Mouse (Mus musculus): ENCODE results near the gene Klra10. TPM values are rescaled to one million over a fixed set of nuclear protein-coding genes. Genes with fewer than 3 reads are reported as not detected.
"Not testable (repeated sequence)": the region's sequence is repeated elsewhere in the genome, so short reads cannot be mapped to it uniquely, and the experiment has no call there.

The Klra10 gene
- not detected in 2 replicates for polyA plus RNA-seq (2015; fragmentation: Nextera tagmentation; extraction: Ambion mirVana)

DNA sequence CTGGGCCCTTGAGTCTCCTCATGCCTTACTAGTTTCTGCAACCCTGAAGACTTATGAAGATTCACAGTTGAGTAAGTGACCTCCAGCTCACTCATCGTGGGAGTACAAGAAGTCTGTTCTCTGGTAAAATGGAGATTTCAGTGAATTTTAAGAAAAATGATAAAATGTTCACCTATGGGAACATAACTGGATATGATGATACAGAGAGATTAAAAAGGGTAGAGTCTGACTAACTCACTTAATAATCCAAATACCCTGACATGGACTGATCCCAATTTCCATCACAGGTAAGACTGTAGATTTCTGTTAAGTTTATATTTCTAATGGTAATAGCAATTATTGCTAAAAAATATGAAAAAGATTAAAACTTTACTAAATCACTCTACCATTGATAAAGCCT is at the start of gene Klra10:
Gene Klra10 (minus strand): TSS at position 101 of the 400 bp plus-strand sequence.
- not testable (repeated sequence) for H3K4me1 ChIP-seq; H3K27ac ChIP-seq; H3K9me3 ChIP-seq (replicated peaks); H3K9ac ChIP-seq; ATAC-seq (replicated peaks; ENCODE audit: low FRiP score); H3K4me2 ChIP-seq; H3K4me3 ChIP-seq (replicated peaks); H3K36me3 ChIP-seq; H3K27me3 ChIP-seq
- 73% methylated on average over 1 of the region's 1 CpGs for WGBS

DNA sequence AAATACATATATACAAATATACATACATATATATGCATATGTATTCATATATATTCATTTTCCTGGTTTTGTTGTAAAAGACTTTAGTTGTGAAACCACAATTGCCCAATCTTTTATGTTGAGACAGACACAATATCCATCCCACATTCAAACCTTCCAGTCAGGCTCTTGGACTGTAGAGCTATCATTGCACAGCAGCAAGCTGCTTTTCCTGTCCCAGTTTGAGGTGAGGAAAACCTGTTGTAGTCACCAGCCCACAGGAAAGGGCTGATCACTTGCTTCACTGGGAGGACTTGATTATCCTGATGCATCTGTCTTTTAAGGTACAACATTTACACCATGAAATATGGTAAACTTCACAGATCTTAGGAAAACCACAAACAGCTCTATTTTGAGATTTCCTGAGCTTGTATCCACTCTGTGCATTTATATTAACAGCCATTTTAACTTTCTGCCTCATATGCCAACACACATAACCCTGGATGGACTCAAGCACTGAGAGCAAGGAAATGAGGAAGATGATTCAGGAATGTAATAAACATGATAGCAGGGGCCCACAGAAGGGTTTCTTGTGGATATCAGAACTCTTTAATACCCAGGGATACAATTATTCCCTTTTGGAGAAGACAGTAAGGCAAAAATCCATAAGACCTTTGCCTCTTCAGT is 6.4 kb upstream of the Klra10 start:
- ATAC-seq (replicated peaks; ENCODE audit: low FRiP score), result no peak
- H3K27ac ChIP-seq, result no peak overlapping the region
- H3K4me1 ChIP-seq, result no peaks in the 10 kb centered on the region
- no peak overlapping the region for H3K4me2 ChIP-seq
- H3K27me3 ChIP-seq, result no peaks in the 10 kb centered on the region
- H3K9ac ChIP-seq, result no peak overlapping the region
- H3K36me3 ChIP-seq, result no peaks in the 10 kb centered on the region
- no peak overlapping the region for H3K4me3 ChIP-seq (replicated peaks)
- H3K9me3 ChIP-seq (replicated peaks), result 0 out of 2 replicates have a peak, but pooled peaks cover 3% of the 10 kb centered on the region

DNA sequence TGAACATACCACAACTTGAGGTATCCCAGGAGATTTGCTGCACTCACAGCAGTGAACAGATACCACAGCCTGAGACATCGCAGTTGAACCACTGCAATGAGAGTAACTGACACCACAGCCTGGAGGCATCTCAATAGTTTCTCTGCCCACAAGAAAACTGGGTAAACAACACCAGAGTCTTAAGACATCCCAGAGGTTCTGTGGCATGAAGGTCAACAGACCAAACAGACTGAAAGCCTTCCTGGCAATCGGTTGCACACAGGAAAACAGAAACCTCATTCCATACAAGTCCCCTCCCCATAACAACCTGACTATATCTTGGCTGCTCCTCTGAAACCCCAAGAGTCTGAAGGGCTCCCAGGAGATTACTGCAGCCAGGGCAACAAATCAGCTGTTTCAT is 26.4 kb downstream of the Klra10 start:
- 91% methylated on average over 2 of the region's 2 CpGs for WGBS
- H3K4me2 ChIP-seq, result no peak overlapping the region

DNA sequence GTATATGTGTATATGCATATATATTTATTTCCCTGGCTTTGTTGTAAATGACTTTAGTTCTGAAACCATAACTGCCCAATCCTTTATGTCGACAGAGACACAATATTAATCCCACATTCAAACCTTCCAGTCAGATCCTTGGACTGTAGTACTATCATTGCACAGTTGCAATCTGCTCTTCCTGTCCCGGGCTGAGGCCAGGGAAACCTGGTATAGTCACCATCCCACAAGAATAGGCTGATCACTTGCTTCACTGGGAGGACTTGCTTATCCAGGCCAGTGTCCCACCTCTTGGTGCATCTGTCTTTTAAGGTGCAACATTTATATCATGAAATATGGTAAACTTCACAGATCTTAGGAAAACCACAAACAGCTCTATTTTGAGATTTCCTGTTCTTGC is 44.2 kb downstream of the Klra10 start:
- 68% methylated on average over 2 of the region's 2 CpGs for WGBS
- no peak for ATAC-seq (replicated peaks; ENCODE audit: low FRiP score)
- no peak overlapping the region for H3K4me2 ChIP-seq

More for the DNA sequence above, 26.4 kb downstream of the Klra10 start:
- Histone ChIP-seq H3K9ac (no peak overlapping the region), H3K9me3 (replicated peaks) (0 out of 2 replicates have a peak, but pooled peaks cover 4% of the 10 kb centered on the region), H3K36me3 (no peaks in the 10 kb centered on the region), H3K4me1 (no peaks in the 10 kb centered on the region), H3K27ac (no peak overlapping the region), H3K27me3 (no peaks in the 10 kb centered on the region), H3K4me3 (replicated peaks) (no peak overlapping the region)
- ATAC-seq (replicated peaks; ENCODE audit: low FRiP score), result no peak

DNA sequence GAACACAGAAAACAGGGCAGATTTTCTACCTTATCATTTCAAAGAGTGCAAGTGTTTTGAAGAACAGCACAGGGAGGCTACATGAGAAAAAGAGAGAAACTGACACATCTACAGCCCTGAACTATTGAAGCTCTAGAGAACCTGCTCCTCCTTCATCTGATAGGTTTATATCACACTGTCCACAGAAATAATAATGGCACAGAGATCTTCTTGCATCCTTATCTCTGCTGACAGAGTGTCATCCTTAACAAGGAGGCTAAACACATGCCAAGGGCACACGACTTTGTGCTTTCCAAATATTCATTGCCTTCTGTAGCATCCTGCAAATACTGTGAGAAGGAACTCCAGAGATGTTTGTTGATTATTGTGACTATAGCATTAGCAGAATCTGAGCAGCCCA is 45.1 kb downstream of the Klra10 start:
- H3K27ac ChIP-seq, result no peak overlapping the region
- H3K27me3 ChIP-seq, result no peaks in the 10 kb centered on the region
- H3K36me3 ChIP-seq, result no peaks in the 10 kb centered on the region
- H3K4me1 ChIP-seq, result no peaks in the 10 kb centered on the region
- no peak overlapping the region for H3K9ac ChIP-seq
- WGBS, result 41% methylated on average over 1 of the region's 1 CpGs
- no peak overlapping the region for H3K4me3 ChIP-seq (replicated peaks)
- no peaks in the 10 kb centered on the region; the same call in 1 of the 2 replicates for H3K9me3 ChIP-seq (replicated peaks)
- no peak overlapping the region for H3K4me2 ChIP-seq
- no peak for ATAC-seq (replicated peaks; ENCODE audit: low FRiP score)

More for the DNA sequence above, 44.2 kb downstream of the Klra10 start:
- Histone ChIP-seq H3K27me3 (no peaks in the 10 kb centered on the region), H3K4me3 (replicated peaks) (no peak overlapping the region), H3K36me3 (no peaks in the 10 kb centered on the region), H3K9me3 (replicated peaks) (no peaks in the 10 kb centered on the region; the same call in 1 of the 2 replicates), H3K4me1 (no peaks in the 10 kb centered on the region), H3K9ac (no peak overlapping the region), H3K27ac (no peak overlapping the region)

DNA sequence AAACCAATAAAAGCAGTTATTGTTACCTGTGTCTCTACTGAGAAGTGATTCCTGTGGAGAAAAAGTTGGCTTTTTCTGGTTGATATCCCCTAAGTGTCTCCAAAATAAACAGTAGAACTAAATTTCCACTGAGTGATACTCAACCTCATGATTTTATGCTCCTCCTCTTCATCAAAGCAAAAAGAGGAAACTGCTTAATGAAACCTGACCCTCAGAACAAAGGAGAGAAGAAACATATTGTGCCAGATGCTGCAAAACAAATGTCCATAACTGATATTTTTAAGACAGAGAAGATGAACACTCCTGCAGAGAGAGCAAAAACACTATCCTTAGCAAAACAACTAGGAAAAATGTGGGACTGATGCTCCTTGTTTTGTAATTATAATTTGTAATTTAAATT is 48.5 kb downstream of the Klra10 start, which contains the start of gene Klra7:
Gene Klra7 (minus strand): TSS at position 101 of the 400 bp plus-strand sequence.
- H3K4me3 ChIP-seq (replicated peaks), result no peak within 1 kb of the TSS
- H3K9ac ChIP-seq, result no peak within 1 kb of the TSS
- H3K36me3 ChIP-seq, result no peaks in the 10 kb centered on the region
- H3K4me1 ChIP-seq, result no peaks in the 10 kb centered on the region
- ATAC-seq (replicated peaks; ENCODE audit: low FRiP score), result no peak
- no peak within 1 kb of the TSS for H3K27ac ChIP-seq
- no peak within 1 kb of the TSS for H3K4me2 ChIP-seq
- no peaks in the 10 kb centered on the region for H3K27me3 ChIP-seq
- H3K9me3 ChIP-seq (replicated peaks), result no peaks in the 10 kb centered on the region

Other genes with a start within 250 kb of the Klra10 start
- not detected in 2 replicates for gene Klra4, start 214.7 kb downstream of the Klra10 start, polyA plus RNA-seq (2015; fragmentation: Nextera tagmentation; extraction: Ambion mirVana)
- not detected in 2 replicates for gene Klra8, start 152.0 kb downstream of the Klra10 start, polyA plus RNA-seq (2015; fragmentation: Nextera tagmentation; extraction: Ambion mirVana)
- gene Klra9, start 88.8 kb downstream of the Klra10 start, polyA plus RNA-seq (2015; fragmentation: Nextera tagmentation; extraction: Ambion mirVana), result not detected in 2 replicates
- not detected in 2 replicates for gene Klra7, start 48.6 kb downstream of the Klra10 start, polyA plus RNA-seq (2015; fragmentation: Nextera tagmentation; extraction: Ambion mirVana)
- gene Klra3, start 55.6 kb upstream of the Klra10 start, polyA plus RNA-seq (2015; fragmentation: Nextera tagmentation; extraction: Ambion mirVana), result not detected in 2 replicates
- not detected in 2 replicates for gene Klra1, start 104.9 kb upstream of the Klra10 start, polyA plus RNA-seq (2015; fragmentation: Nextera tagmentation; extraction: Ambion mirVana)